Mouse (Mus musculus): ENCODE results near the gene Pakap. TPM values are rescaled to one million over a fixed set of nuclear protein-coding genes. Genes with fewer than 3 reads are reported as not detected.

The Pakap gene
- total and polyA plus RNA-seq, 2 experiments, result 0.06 to 0.18 TPM

DNA sequence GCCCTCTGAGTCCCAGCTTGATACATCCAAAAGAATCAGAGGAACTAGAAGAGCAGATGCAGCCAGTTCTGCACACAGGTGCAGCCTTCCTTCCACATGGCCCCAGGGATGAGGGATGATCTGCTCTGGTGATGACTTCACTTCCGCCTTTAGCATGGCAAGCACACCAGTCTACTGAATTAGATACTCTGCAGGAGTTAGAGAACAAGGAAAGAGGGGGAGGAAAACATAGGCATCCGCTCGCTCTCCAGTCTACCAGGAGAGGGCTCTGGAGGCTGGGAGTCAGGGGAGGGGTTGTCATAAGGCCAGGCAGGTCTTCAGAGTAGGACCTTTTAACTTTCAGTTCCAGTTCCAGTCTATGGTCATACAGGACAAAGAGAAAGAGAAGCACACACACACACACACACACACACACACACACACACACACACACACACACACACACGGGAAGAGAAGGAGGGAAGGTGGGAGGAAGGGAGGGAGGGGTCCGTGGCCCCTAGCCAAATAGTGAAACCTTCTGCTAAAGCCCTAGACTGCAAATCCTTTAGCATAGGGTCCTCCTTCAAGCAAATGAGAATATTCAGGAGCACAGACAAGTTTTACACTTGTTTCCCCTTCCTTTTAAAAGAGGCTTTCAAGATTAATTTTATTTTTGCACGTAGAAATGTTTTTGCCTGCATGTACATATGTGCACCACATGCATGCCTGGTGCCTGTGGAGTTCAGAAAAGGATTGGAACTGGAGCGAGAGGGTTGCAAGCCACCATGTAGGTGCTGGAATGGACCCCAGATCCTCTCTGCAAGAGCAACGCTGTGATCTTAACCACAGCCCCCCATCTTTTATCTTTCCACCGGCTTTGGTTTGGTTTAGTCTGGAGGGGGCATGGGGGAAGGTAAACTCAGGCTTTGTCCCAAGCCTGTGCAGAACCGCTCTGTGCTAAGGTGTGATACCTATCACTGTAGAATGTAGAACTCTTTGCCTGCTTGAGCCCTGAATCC lies 346.5 kb downstream of the Pakap start:
- H3K36me3 ChIP-seq (ENCODE audit: control insufficient read depth, insufficient read depth, low read length), result peaks cover 8% of the 10 kb centered on the region; the same call in 1 of the 2 replicates
- WGBS, result 27% methylated on average over 10 of the region's 10 CpGs
- DNase-seq (ENCODE audit: extremely low read depth, low read depth, low spot score), result peak; percentile 54
- peak overlapping the region; percentile 44 for H3K4me3 ChIP-seq (ENCODE audit: insufficient read depth, low read depth, low read length)
- peaks cover 20% of the 10 kb centered on the region for H3K4me1 ChIP-seq (ENCODE audit: control insufficient read depth, insufficient read depth, low read length)
- H3K27me3 ChIP-seq (ENCODE audit: control insufficient read depth, insufficient read depth, low read length), result no peaks in the 10 kb centered on the region
- H3K79me2 ChIP-seq (ENCODE audit: control insufficient read depth, insufficient read depth, low read length), result no peaks in the 10 kb centered on the region; the same call in 1 of the 2 replicates
- peak overlapping the region; percentile 87 for H3K27ac ChIP-seq (replicated peaks; ENCODE audit: insufficient read depth, low read depth, low read length)
- peak; percentile 54 for TF ChIP-seq CTCF (IDR thresholded peaks at IDR 0.05; ENCODE audit: low read depth, low read length)
- no peak for TF ChIP-seq POLR2A (IDR thresholded peaks at IDR 0.05; ENCODE audit: extremely low read depth, insufficient read depth, low read length)
- H3K9ac ChIP-seq (ENCODE audit: low read depth, low read length), result peak overlapping the region; percentile 46

DNA sequence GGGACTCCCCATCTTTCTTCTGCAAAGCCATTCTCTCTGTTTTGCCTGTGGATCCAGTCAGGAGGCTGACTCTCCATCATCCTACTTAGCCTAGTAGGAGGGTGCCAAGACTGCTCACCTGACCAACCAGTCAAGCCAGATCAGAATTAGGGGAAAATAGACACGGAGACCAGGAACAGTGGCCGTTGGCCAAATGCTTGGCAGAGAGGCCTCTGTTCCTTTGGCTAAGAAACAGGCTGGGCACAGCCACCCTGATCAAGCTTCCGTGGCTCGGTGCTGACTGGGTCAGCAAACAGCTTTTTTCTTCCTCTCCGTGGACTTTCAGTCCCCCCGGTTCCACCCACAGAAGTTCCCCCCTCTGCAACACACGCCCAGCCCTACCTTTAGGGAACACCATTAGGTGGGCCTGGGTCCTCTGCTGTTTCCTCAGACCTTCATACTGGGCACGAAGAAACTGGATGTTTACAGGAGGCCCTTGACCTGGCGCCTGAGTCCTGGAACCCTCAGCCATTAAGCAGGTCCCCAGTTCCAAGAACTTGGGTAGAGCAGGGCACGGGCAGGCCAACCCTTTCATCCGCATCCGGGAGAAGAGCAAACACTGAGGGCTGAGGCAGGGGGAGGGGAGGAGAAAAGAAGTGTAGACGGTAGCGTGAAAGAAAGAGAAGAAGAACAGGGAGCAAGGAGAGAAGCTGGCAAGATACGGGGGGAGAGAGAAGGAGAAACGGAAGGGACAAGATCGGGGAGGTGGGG lies 347.4 kb downstream of the Pakap start:
- H3K4me1 ChIP-seq (ENCODE audit: control insufficient read depth, insufficient read depth, low read length), result peaks cover 20% of the 10 kb centered on the region
- TF ChIP-seq POLR2A (IDR thresholded peaks at IDR 0.05; ENCODE audit: extremely low read depth, insufficient read depth, low read length) (no peak), CTCF (IDR thresholded peaks at IDR 0.05; ENCODE audit: low read depth, low read length) (no peak)
- WGBS, result 9% methylated on average over 17 of the region's 17 CpGs
- peak overlapping the region; percentile 50 for H3K4me3 ChIP-seq (ENCODE audit: insufficient read depth, low read depth, low read length)
- no peaks in the 10 kb centered on the region; the same call in 1 of the 2 replicates for H3K79me2 ChIP-seq (ENCODE audit: control insufficient read depth, insufficient read depth, low read length)
- H3K36me3 ChIP-seq (ENCODE audit: control insufficient read depth, insufficient read depth, low read length), result no peaks in the 10 kb centered on the region
- no peaks in the 10 kb centered on the region for H3K27me3 ChIP-seq (ENCODE audit: control insufficient read depth, insufficient read depth, low read length)
- peak; percentile 95 for DNase-seq (ENCODE audit: extremely low read depth, low read depth, low spot score)
- peak overlapping the region; percentile 72 for H3K9ac ChIP-seq (ENCODE audit: low read depth, low read length)
- peak overlapping the region; percentile 87 for H3K27ac ChIP-seq (replicated peaks; ENCODE audit: insufficient read depth, low read depth, low read length)

DNA sequence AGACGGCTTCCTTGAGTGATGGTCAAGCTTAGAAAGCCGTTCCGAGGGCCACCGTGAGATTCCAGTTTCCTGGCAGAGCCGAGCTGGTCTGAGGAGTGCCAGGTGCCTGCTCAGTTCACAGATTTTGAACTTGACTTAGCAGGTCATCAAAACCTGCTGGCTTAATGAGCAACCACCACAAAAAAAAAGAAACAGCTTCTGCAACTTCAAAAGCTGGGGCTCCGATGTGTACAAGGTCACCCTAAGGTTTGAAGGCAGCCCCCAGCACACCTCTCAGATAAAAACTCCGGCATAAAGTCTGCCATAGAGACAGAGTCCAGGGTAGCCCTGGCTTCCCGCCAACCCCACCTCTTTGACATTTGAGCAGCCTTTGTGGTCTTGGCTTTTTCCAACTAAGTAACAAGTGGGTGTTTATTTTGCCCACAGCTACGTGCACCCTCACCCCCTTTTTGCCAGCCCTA lies 348.3 kb downstream of the Pakap start, which contains the start of gene D630039A03Rik:
Gene D630039A03Rik (minus strand): TSS at position 97 of the 461 bp plus-strand sequence.
- peak within 1 kb of the TSS; percentile 72 for H3K9ac ChIP-seq (ENCODE audit: low read depth, low read length)
- peak within 1 kb of the TSS; percentile 50 for H3K4me3 ChIP-seq (ENCODE audit: insufficient read depth, low read depth, low read length)
- peak; percentile 97 for DNase-seq (ENCODE audit: extremely low read depth, low read depth, low spot score)

DNA sequence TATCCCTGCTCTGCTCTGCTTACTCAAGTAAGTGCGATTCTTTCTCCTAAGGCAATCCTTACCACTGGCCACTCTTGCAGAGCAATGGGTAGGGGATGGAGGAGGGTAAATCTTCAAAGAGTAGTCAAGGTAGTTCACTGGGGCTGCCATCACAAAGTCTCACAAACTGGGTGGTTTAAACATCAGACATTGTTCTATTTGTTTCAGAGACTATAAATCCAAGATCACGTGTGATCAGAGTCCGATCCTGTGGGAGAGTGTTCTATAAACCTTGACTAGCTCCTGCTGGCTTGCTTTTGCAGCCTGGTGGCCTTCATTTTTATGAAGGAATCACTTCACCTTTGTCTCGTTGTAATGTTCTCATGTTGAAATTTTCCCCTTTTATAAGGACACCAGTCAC lies 348.7 kb downstream of the Pakap start:
- TF ChIP-seq CTCF (IDR thresholded peaks at IDR 0.05; ENCODE audit: low read depth, low read length), result no peak
- no peak for TF ChIP-seq POLR2A (IDR thresholded peaks at IDR 0.05; ENCODE audit: extremely low read depth, insufficient read depth, low read length)
- peak overlapping the region; percentile 54 for H3K9ac ChIP-seq (ENCODE audit: low read depth, low read length)
- no peaks in the 10 kb centered on the region for H3K27me3 ChIP-seq (ENCODE audit: control insufficient read depth, insufficient read depth, low read length)
- peak; percentile 73 for DNase-seq (ENCODE audit: extremely low read depth, low read depth, low spot score)
- peaks cover 20% of the 10 kb centered on the region for H3K4me1 ChIP-seq (ENCODE audit: control insufficient read depth, insufficient read depth, low read length)
- no peaks in the 10 kb centered on the region for H3K36me3 ChIP-seq (ENCODE audit: control insufficient read depth, insufficient read depth, low read length)
- no peaks in the 10 kb centered on the region; the same call in 1 of the 2 replicates for H3K79me2 ChIP-seq (ENCODE audit: control insufficient read depth, insufficient read depth, low read length)
- 18% methylated on average over 4 of the region's 4 CpGs for WGBS
- H3K27ac ChIP-seq (replicated peaks; ENCODE audit: insufficient read depth, low read depth, low read length), result peak overlapping the region; percentile 87
- H3K4me3 ChIP-seq (ENCODE audit: insufficient read depth, low read depth, low read length), result peak overlapping the region; percentile 43

More for the DNA sequence above, 348.3 kb downstream of the Pakap start, which contains the start of gene D630039A03Rik:
- TF ChIP-seq CTCF (IDR thresholded peaks at IDR 0.05; ENCODE audit: low read depth, low read length) (no peak), POLR2A (IDR thresholded peaks at IDR 0.05; ENCODE audit: extremely low read depth, insufficient read depth, low read length) (no peak)
- no peaks in the 10 kb centered on the region; the same call in 1 of the 2 replicates for H3K79me2 ChIP-seq (ENCODE audit: control insufficient read depth, insufficient read depth, low read length)
- H3K4me1 ChIP-seq (ENCODE audit: control insufficient read depth, insufficient read depth, low read length), result peaks cover 20% of the 10 kb centered on the region
- WGBS, result 14% methylated on average over 9 of the region's 9 CpGs
- H3K27me3 ChIP-seq (ENCODE audit: control insufficient read depth, insufficient read depth, low read length), result no peaks in the 10 kb centered on the region
- no peaks in the 10 kb centered on the region for H3K36me3 ChIP-seq (ENCODE audit: control insufficient read depth, insufficient read depth, low read length)
- H3K27ac ChIP-seq (replicated peaks; ENCODE audit: insufficient read depth, low read depth, low read length), result peak within 1 kb of the TSS; percentile 87

DNA sequence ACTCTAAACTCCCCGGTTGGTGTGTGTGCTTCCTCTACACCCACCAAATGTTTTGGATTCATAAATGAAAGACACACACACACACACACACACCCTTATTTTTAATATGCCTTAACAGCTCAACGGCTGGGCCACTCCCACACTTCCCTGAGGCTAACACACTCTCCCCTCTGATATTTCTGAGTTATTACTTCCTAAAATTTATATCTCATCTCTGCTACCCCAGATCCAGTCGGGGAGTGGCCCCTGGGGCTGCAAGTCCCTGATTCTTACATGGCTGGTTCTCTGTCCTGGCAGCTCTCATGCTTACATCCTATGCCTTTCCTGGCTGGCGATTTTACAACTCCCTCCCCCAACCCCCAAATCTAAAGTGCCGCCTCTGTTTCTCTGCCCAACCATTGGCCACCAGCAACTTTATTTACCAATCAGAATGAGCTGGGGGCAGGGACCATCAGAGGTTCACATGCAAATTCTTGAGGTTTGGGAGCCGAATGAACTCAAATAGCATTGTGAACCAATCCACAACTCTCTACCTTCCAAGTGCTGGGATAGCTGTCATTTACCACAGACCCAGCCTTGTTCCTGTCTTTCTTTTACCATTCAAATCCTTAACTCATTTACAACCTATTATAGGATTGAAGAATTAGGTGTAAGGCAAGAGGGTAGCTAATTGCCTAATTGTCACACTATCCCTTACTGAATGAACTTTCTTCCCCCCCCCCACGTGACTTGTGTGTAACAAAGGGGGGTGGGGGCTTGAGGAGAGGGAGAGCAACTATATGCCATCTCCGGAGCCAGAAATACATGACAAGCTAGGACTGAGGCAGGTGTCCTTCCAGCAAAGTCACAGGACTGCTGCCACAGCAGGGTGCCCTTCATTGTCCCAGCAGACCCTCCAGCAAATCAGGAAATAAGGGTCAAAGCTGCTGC lies 351.8 kb downstream of the Pakap start:
- Histone ChIP-seq H3K27me3 (ENCODE audit: control insufficient read depth, insufficient read depth, low read length) (no peaks in the 10 kb centered on the region), H3K27ac (replicated peaks; ENCODE audit: insufficient read depth, low read depth, low read length) (no peak overlapping the region), H3K4me1 (ENCODE audit: control insufficient read depth, insufficient read depth, low read length) (peaks cover 10% of the 10 kb centered on the region), H3K4me3 (ENCODE audit: insufficient read depth, low read depth, low read length) (no peak overlapping the region), H3K9ac (ENCODE audit: low read depth, low read length) (no peak overlapping the region), H3K36me3 (ENCODE audit: control insufficient read depth, insufficient read depth, low read length) (no peaks in the 10 kb centered on the region), H3K79me2 (ENCODE audit: control insufficient read depth, insufficient read depth, low read length) (no peaks in the 10 kb centered on the region)
- TF ChIP-seq CTCF (IDR thresholded peaks at IDR 0.05; ENCODE audit: low read depth, low read length), result no peak
- no peak for TF ChIP-seq POLR2A (IDR thresholded peaks at IDR 0.05; ENCODE audit: extremely low read depth, insufficient read depth, low read length)
- 34% methylated on average over 8 of the region's 8 CpGs for WGBS
- peak; percentile 51 for DNase-seq (ENCODE audit: extremely low read depth, low read depth, low spot score)

Data from liver, adult 2 months (tissue).